Mouse (Mus musculus) cortical plate, adult 2 months (tissue): ENCODE data around the gene Trim68. TPM values are rescaled to one million over a fixed set of nuclear protein-coding genes. Genes with fewer than 3 reads are reported as not detected.

ENCODE experiments used
- H3K27ac ChIP-seq: fragments of 200-500 bp; 2 replicates; pipeline ENCODE4 v1.5.1; 2012; ENCODE audit warnings: low read length, control low read depth, inconsistent platforms; ENCODE audit not compliant: insufficient read depth
- H3K4me1 ChIP-seq: fragments of 200-500 bp; 2 replicates; pipeline ENCODE4 v1.6.1; 2011; ENCODE audit warnings: low read length; ENCODE audit not compliant: control insufficient read depth, insufficient read depth
- H3K4me3 ChIP-seq: fragments of 200-500 bp; 2 replicates; pipeline ENCODE4 v1.5.1; 2011; ENCODE audit warnings: mild to moderate bottlenecking, low read length, control low read depth; ENCODE audit not compliant: insufficient read depth
- CTCF ChIP-seq: fragments of 200-500 bp; IDR thresholded peaks from 2 replicates; pipeline ENCODE4 v1.5.1; 2011; ENCODE audit warnings: mild to moderate bottlenecking, control low read depth, low read length; ENCODE audit not compliant: insufficient read depth; ENCODE audit errors: extremely low read depth
- POLR2A ChIP-seq: fragments of 200-500 bp; IDR thresholded peaks from 2 replicates; pipeline ENCODE4 v1.6.1; 2011; ENCODE audit warnings: mild to moderate bottlenecking, low read length, control low read depth; ENCODE audit not compliant: insufficient read depth; ENCODE audit errors: extremely low read depth
- polyA plus RNA-seq: library from polyadenylated mRNA; depleted of rRNA; stranded (reverse); fragments of >200 nt; gene quantifications from 2 replicates; pipeline ENCODE4 v1.2.3, GENCODE M21; 2012; rRNA removed

The Trim68 gene
- 15.8 and 16.8 TPM in 2 replicates for polyA plus RNA-seq

- TF ChIP-seq POLR2A = no peak
- TF ChIP-seq CTCF = no peak
- Histone ChIP-seq H3K27ac (peak within 1 kb of the TSS; percentile 70), H3K4me1 (no peaks in the 10 kb centered on the region), H3K4me3 (peak within 1 kb of the TSS; percentile 86)
Measured at GRCm38 (mm10) chr7:102686944-102687501, at the start of gene Trim68. Gene Trim68, minus strand, starts transcription at chr7:102687327.

GRCm38 (mm10) chr7:102733793-102734192 lies 46.7 kb upstream of the Trim68 start:
- TF ChIP-seq POLR2A (no peak), CTCF (no peak)
- no peak overlapping the region for H3K4me3 ChIP-seq
- no peaks in the 10 kb centered on the region for H3K4me1 ChIP-seq
- no peak overlapping the region for H3K27ac ChIP-seq

- Histone ChIP-seq H3K27ac (no peak within 1 kb of the TSS), H3K4me1 (no peaks in the 10 kb centered on the region), H3K4me3 (no peak within 1 kb of the TSS)
- TF ChIP-seq POLR2A (no peak), CTCF (no peak)
Measured at GRCm38 (mm10) chr7:102727391-102727790, 40.3 kb upstream of the Trim68 start, which contains the start of gene Olfr559. Gene Olfr559, minus strand, starts transcription at chr7:102727491.

GRCm38 (mm10) chr7:102718970-102719369 lies 31.8 kb upstream of the Trim68 start, which contains the start of gene Olfr33:
Gene Olfr33, minus strand, starts transcription at chr7:102719070.
- H3K4me3 ChIP-seq = no peak within 1 kb of the TSS
- no peak for TF ChIP-seq POLR2A
- TF ChIP-seq CTCF = no peak

GRCm38 (mm10) chr7:102701915-102702314 lies 14.8 kb upstream of the Trim68 start, which contains the start of gene Olfr558:
Gene Olfr558, plus strand, starts transcription at chr7:102702215.
- Histone ChIP-seq H3K27ac (no peak within 1 kb of the TSS), H3K4me3 (no peak within 1 kb of the TSS), H3K4me1 (no peaks in the 10 kb centered on the region)
- TF ChIP-seq CTCF = no peak
- no peak for TF ChIP-seq POLR2A

More at GRCm38 (mm10) chr7:102718970-102719369, 31.8 kb upstream of the Trim68 start, which contains the start of gene Olfr33:
- Histone ChIP-seq H3K4me1 (no peaks in the 10 kb centered on the region), H3K27ac (no peak within 1 kb of the TSS)

GRCm38 (mm10) chr7:102698461-102698860 lies 11.3 kb upstream of the Trim68 start:
- Histone ChIP-seq H3K27ac (no peak overlapping the region), H3K4me3 (no peak overlapping the region), H3K4me1 (no peaks in the 10 kb centered on the region)
- TF ChIP-seq CTCF (no peak), POLR2A (no peak)

GRCm38 (mm10) chr7:102695358-102696125 lies 8.4 kb upstream of the Trim68 start, which contains the start of gene Olfr557:
Gene Olfr557, plus strand, starts transcription at chr7:102695910.
- Histone ChIP-seq H3K4me3 (no peak within 1 kb of the TSS), H3K27ac (no peak within 1 kb of the TSS), H3K4me1 (no peaks in the 10 kb centered on the region)
- TF ChIP-seq POLR2A = no peak
- TF ChIP-seq CTCF = peak; percentile 76

GRCm38 (mm10) chr7:102681916-102682315 lies 5.2 kb downstream of the Trim68 start:
- Histone ChIP-seq H3K4me3 (no peak overlapping the region), H3K27ac (no peak overlapping the region), H3K4me1 (no peaks in the 10 kb centered on the region)
- TF ChIP-seq POLR2A (no peak), CTCF (no peak)

- no peak overlapping the region for H3K4me3 ChIP-seq
- no peak for TF ChIP-seq POLR2A
- no peak for TF ChIP-seq CTCF
- no peaks in the 10 kb centered on the region for H3K4me1 ChIP-seq
- H3K27ac ChIP-seq = no peak overlapping the region
Measured at GRCm38 (mm10) chr7:102676225-102676624, 10.9 kb downstream of the Trim68 start.
